Mouse (Mus musculus) forebrain, embryonic 11.5 days (tissue): ENCODE measurements around the gene Kcnn3. TPM values are rescaled to one million over a fixed set of nuclear protein-coding genes. Genes with fewer than 3 reads are reported as not detected.
A peak's percentile ranks its signal among the peaks of the same experiment; 100 is the strongest.

Source experiments
- ATAC-seq: fragments of 200-750 bp; cut with Nextera tagmentation; replicated peaks from 2 replicates; pipeline ENCODE4 v1.8.0; 2017; ENCODE audit warnings: moderate TSS enrichment; ENCODE audit not compliant: low FRiP score
- DNase-seq: peaks from one replicate; pipeline ENCODE4 v3.0.0-alpha.2; 2017; ENCODE audit warnings: low spot score
- H3K27ac ChIP-seq: fragments of 300-500 bp; sonication (generic); 2 replicates; pipeline ENCODE4 v1.5.1; 2014; ENCODE audit warnings: low read depth, low read length
- H3K27me3 ChIP-seq: fragments of 300-500 bp; sonication (generic); 2 replicates; pipeline ENCODE4 v1.6.1; 2014; ENCODE audit warnings: mild to moderate bottlenecking, low read length, mixed read lengths; ENCODE audit not compliant: control insufficient read depth, insufficient read depth
- H3K36me3 ChIP-seq: fragments of 300-500 bp; sonication (generic); 2 replicates; pipeline ENCODE4 v1.6.1; 2014; ENCODE audit warnings: mild to moderate bottlenecking, low read length, moderate library complexity, mixed read lengths; ENCODE audit not compliant: control insufficient read depth, insufficient read depth
- H3K4me1 ChIP-seq: fragments of 300-500 bp; sonication (generic); replicated peaks from 2 replicates; pipeline ENCODE4 v1.6.1; 2014; ENCODE audit warnings: low read length, mixed read lengths; ENCODE audit not compliant: control insufficient read depth, insufficient read depth
- H3K4me2 ChIP-seq: fragments of 300-500 bp; sonication (generic); 2 replicates; pipeline ENCODE4 v1.6.1; 2014; ENCODE audit warnings: low read depth, mild to moderate bottlenecking, low read length, moderate library complexity, mixed read lengths; ENCODE audit not compliant: severe bottlenecking
- H3K4me3 ChIP-seq: fragments of 300-500 bp; sonication (generic); 2 replicates; pipeline ENCODE4 v1.5.1; 2014; ENCODE audit warnings: low read depth, low read length
- H3K9ac ChIP-seq: fragments of 300-500 bp; sonication (generic); 2 replicates; pipeline ENCODE4 v1.6.1; 2014; ENCODE audit warnings: low read length
- H3K9me3 ChIP-seq: fragments of 300-500 bp; sonication (generic); 2 replicates; pipeline ENCODE4 v1.6.1; 2016; ENCODE audit warnings: low read length, mixed read lengths; ENCODE audit not compliant: control insufficient read depth
- WGBS: fragments of 180-500 bp; shearing (Covaris S2); extraction: QIAGEN DNeasy Blood & Tissue Kit; methylation state at CpG from one replicate; pipeline ENCODE4 v1.1.7; 2014; 5-methylcytosine and 5-hydroxymethylcytosine counted together
- polyA plus RNA-seq: library from polyadenylated mRNA; unstranded; fragments of >200 nt; fragmentation: Nextera tagmentation; extraction: Ambion mirVana; gene quantifications from 2 replicates; pipeline ENCODE4 v1.2.1, GENCODE M21; 2014

The Kcnn3 gene
- polyA plus RNA-seq, 1 experiment from 2014 or later, result 1.8 TPM

GRCm38 (mm10) chr3:89633941-89634340, 114.0 kb downstream of the Kcnn3 start:
- Histone ChIP-seq H3K4me1 (no peaks in the 10 kb centered on the region), H3K4me3 (no peak overlapping the region), H3K27ac (no peak overlapping the region), H3K4me2 (no peak overlapping the region), H3K9ac (no peak overlapping the region), H3K9me3 (no peaks in the 10 kb centered on the region), H3K36me3 (no peaks in the 10 kb centered on the region), H3K27me3 (no peaks in the 10 kb centered on the region)
- DNase-seq (no peak), ATAC-seq (no peak)
- 93% methylated on average over 6 of the region's 6 CpGs for WGBS

DNA sequence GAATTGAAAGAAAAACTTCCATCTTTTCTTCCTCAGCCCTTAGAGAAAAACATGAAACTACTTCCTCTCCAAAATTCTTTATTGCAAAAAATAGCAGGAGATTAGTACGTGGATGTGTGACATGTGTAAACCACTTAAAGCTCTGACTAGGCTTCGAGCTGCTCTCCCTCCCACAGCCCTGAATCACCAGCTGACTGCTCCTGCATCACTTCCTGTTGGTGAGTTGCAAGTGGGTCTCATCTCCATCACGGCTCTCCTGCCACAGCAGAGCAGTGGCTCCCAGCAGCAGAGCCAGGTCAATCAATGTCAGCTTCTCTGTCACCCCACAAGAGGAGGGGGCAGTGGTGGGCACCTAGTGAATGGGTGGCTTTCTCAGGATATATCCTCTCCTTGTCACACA, 120.8 kb downstream of the Kcnn3 start:
- no peak for DNase-seq
- Histone ChIP-seq H3K27me3 (no peaks in the 10 kb centered on the region), H3K27ac (no peak overlapping the region), H3K4me2 (no peak overlapping the region), H3K9ac (no peak overlapping the region), H3K4me3 (no peak overlapping the region), H3K9me3 (no peaks in the 10 kb centered on the region), H3K36me3 (no peaks in the 10 kb centered on the region), H3K4me1 (peaks cover 4% of the 10 kb centered on the region; the same call in 1 of the 2 replicates)
- ATAC-seq, result no peak
- WGBS, result 65% methylated on average over 3 of the region's 3 CpGs

GRCm38 (mm10) chr3:89643391-89643790, 123.4 kb downstream of the Kcnn3 start:
- no peaks in the 10 kb centered on the region for H3K27me3 ChIP-seq
- ATAC-seq (no peak), DNase-seq (no peak)
- WGBS, result 82% methylated on average over 8 of the region's 8 CpGs
- H3K4me2 ChIP-seq, result no peak overlapping the region
- H3K4me1 ChIP-seq, result peaks cover 17% of the 10 kb centered on the region
- no peaks in the 10 kb centered on the region for H3K9me3 ChIP-seq
- H3K4me3 ChIP-seq, result no peak overlapping the region
- H3K9ac ChIP-seq, result no peak overlapping the region
- H3K36me3 ChIP-seq, result no peaks in the 10 kb centered on the region
- no peak overlapping the region for H3K27ac ChIP-seq

GRCm38 (mm10) chr3:89646813-89647255, 126.9 kb downstream of the Kcnn3 start:
- H3K4me3 ChIP-seq, result no peak overlapping the region
- H3K9me3 ChIP-seq, result no peaks in the 10 kb centered on the region
- 57% methylated on average over 5 of the region's 5 CpGs for WGBS
- H3K4me2 ChIP-seq, result no peak overlapping the region
- H3K9ac ChIP-seq, result 0 out of 2 replicates have a peak overlapping the region, but pooled peaks have one; percentile 28
- no peaks in the 10 kb centered on the region for H3K36me3 ChIP-seq
- H3K4me1 ChIP-seq, result peaks cover 17% of the 10 kb centered on the region
- peak; percentile 32; the same call in 1 of the 2 replicates for ATAC-seq
- peak; percentile 70 for DNase-seq
- no peaks in the 10 kb centered on the region for H3K27me3 ChIP-seq
- H3K27ac ChIP-seq, result peak overlapping the region; percentile 92

GRCm38 (mm10) chr3:89647268-89647874, 127.4 kb downstream of the Kcnn3 start:
- H3K4me1 ChIP-seq, result peaks cover 17% of the 10 kb centered on the region
- H3K9ac ChIP-seq, result 0 out of 2 replicates have a peak overlapping the region, but pooled peaks have one; percentile 28
- H3K4me3 ChIP-seq, result no peak overlapping the region
- H3K9me3 ChIP-seq, result no peaks in the 10 kb centered on the region
- H3K4me2 ChIP-seq, result no peak overlapping the region
- peak; percentile 71 for DNase-seq
- WGBS, result 23% methylated on average over 6 of the region's 6 CpGs
- H3K27me3 ChIP-seq, result no peaks in the 10 kb centered on the region
- H3K27ac ChIP-seq, result peak overlapping the region; percentile 92
- H3K36me3 ChIP-seq, result no peaks in the 10 kb centered on the region
- peak; percentile 91 for ATAC-seq

DNA sequence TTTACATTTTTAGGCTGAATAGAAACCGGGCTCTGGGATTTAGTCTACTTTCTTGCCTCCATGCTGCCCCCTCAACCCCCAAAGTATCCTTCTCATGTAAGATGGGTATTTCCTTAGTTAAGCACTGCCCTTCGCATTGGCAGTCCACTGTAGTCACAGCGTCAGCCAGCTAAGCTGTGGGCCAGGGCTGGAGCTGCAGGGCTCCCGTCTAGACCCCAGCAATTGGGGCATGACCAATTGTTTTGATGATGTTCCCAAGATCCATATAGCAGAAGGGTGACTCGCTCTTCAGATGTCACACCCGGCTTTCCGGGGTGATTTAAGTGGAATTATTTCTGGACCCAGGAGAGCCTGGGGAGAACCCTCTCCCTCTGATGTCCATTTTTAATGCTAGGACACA, 129.9 kb downstream of the Kcnn3 start:
- no peaks in the 10 kb centered on the region for H3K9me3 ChIP-seq
- no peaks in the 10 kb centered on the region for H3K27me3 ChIP-seq
- no peaks in the 10 kb centered on the region for H3K36me3 ChIP-seq
- H3K4me1 ChIP-seq, result peaks cover 20% of the 10 kb centered on the region
- WGBS, result 92% methylated on average over 7 of the region's 7 CpGs
- H3K9ac ChIP-seq, result no peak overlapping the region
- ATAC-seq (no peak), DNase-seq (no peak)
- no peak overlapping the region for H3K4me3 ChIP-seq
- no peak overlapping the region for H3K27ac ChIP-seq
- H3K4me2 ChIP-seq, result no peak overlapping the region

- 80% methylated on average over 12 of the region's 12 CpGs for WGBS
- Histone ChIP-seq H3K36me3 (no peaks in the 10 kb centered on the region), H3K9me3 (no peaks in the 10 kb centered on the region), H3K9ac (no peak overlapping the region; the same call in 1 of the 2 replicates), H3K27ac (peak overlapping the region; percentile 19; the same call in 1 of the 2 replicates), H3K4me2 (no peak overlapping the region), H3K27me3 (no peaks in the 10 kb centered on the region), H3K4me1 (peaks cover 7% of the 10 kb centered on the region; the same call in 1 of the 2 replicates), H3K4me3 (no peak overlapping the region)
- no peak for ATAC-seq
- DNase-seq, result no peak
Observed at GRCm38 (mm10) chr3:89653231-89653954, 133.4 kb downstream of the Kcnn3 start.

- H3K36me3 ChIP-seq, result no peaks in the 10 kb centered on the region
- no peaks in the 10 kb centered on the region for H3K27me3 ChIP-seq
- no peak overlapping the region for H3K4me3 ChIP-seq
- no peak overlapping the region for H3K4me2 ChIP-seq
- H3K9ac ChIP-seq, result no peak overlapping the region
- no peak overlapping the region for H3K27ac ChIP-seq
- peaks cover 7% of the 10 kb centered on the region; the same call in 1 of the 2 replicates for H3K4me1 ChIP-seq
- DNase-seq (no peak), ATAC-seq (no peak)
- no peaks in the 10 kb centered on the region for H3K9me3 ChIP-seq
- WGBS, result 87% methylated on average over 5 of the region's 5 CpGs
Observed at GRCm38 (mm10) chr3:89657092-89657491, 137.1 kb downstream of the Kcnn3 start.
